Mouse (Mus musculus): ENCODE results near the gene Map4k4. TPM values are rescaled to one million over a fixed set of nuclear protein-coding genes. Genes with fewer than 3 reads are reported as not detected.

Map4k4 gene
- polyA plus RNA-seq, 1 experiment: 112 TPM

DNA sequence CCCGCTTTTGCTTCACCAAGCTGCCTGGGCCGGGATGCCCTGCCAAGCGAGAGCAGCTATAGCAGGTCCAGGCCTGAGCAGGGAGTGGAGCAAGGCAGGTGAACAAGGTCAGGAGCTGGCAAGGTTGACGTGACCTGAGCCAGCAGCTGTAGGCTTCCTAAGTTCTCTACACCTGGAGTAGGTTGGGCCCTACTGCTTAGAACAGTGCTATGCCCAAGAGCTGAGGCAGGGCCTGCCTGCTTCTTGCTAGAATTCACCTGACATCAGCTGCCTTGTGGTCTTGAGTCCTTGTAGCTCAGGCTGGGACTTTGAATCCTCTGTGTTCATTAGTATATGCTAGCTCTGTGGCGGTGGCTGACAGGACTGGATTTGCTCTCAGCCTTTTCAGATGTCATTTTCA, 173.1 kb downstream of the Map4k4 start, which contains the start of gene Il1r2:
Gene Il1r2 (plus strand): TSS at position 301 of the 400 bp plus-strand sequence.
- no peaks in the 10 kb centered on the region for H3K4me1 ChIP-seq (ENCODE audit: control insufficient read depth, insufficient read depth, low read length)
- H3K4me3 ChIP-seq (ENCODE audit: insufficient read depth, low read length): no peak within 1 kb of the TSS
- TF ChIP-seq POLR2A (IDR thresholded peaks at IDR 0.05; ENCODE audit: extremely low read depth, insufficient read depth, low read length): no peak
- no peak for TF ChIP-seq CTCF (IDR thresholded peaks at IDR 0.05; ENCODE audit: extremely low read depth, insufficient read depth, low read length)

More for the DNA sequence above, 173.1 kb downstream of the Map4k4 start, which contains the start of gene Il1r2:
- H3K27ac ChIP-seq (ENCODE audit: insufficient read depth, low read length): no peak within 1 kb of the TSS

Other genes starting within 250 kb of the Map4k4 start
- 32.8 and 37.6 TPM in 2 replicates for gene Creg2, start 249.4 kb upstream of the Map4k4 start, polyA plus RNA-seq (2012; rRNA removed)
- gene Rfx8, start 179.9 kb upstream of the Map4k4 start, polyA plus RNA-seq (2012; rRNA removed): 0.31 and 0.53 TPM in 2 replicates
- not detected in 2 replicates for gene Gm3646, start 95.6 kb upstream of the Map4k4 start, polyA plus RNA-seq (2012; rRNA removed)
- 0.26 and 0.38 TPM in 2 replicates for gene Il1r2, start 173.2 kb downstream of the Map4k4 start, polyA plus RNA-seq (2012; rRNA removed)